Mouse (Mus musculus) CH12.LX (cell line): Measurements from ENCODE around the gene Ints1.

Experiments
- CTCF ChIP-seq, 2 experiments: IDR thresholded peaks in 1 of 2; conservative IDR thresholded peaks in 1 of 2; 2 replicates each; pipeline ENCODE4 v1.5.1; 2011 to 2012; ENCODE audit warnings: low read depth in 2 of 2, low read length in 2 of 2, improper control_type of control experiment in 1 of 2, inconsistent platforms in 1 of 2, mild to moderate bottlenecking in 1 of 2, moderate library complexity in 1 of 2
- EP300 ChIP-seq: IDR thresholded peaks from 2 replicates; pipeline ENCODE4 v1.6.1; 2011; ENCODE audit warnings: low read length, improper control_type of control experiment
- HCFC1 ChIP-seq: IDR thresholded peaks from 2 replicates; pipeline ENCODE4 v1.6.1; 2012; ENCODE audit warnings: low read depth, mild to moderate bottlenecking, inconsistent platforms, low read length, improper control_type of control experiment
- MAFK ChIP-seq: IDR thresholded peaks from 2 replicates; pipeline ENCODE4 v1.6.1; 2011; ENCODE audit warnings: low read length, improper control_type of control experiment; ENCODE audit not compliant: insufficient replicate concordance
- POLR2A ChIP-seq: IDR thresholded peaks from 2 replicates; pipeline ENCODE4 v1.6.1; 2011; ENCODE audit warnings: low read depth, mild to moderate bottlenecking, improper control_type of control experiment, low read length
- RAD21 ChIP-seq: IDR thresholded peaks from 2 replicates; pipeline ENCODE4 v1.6.1; 2011; ENCODE audit warnings: low read depth, mild to moderate bottlenecking, low read length, improper control_type of control experiment, moderate library complexity
- RCOR1 ChIP-seq: conservative IDR thresholded peaks from 2 replicates; pipeline ENCODE4 v1.6.1; 2012; ENCODE audit warnings: low read depth, mild to moderate bottlenecking, inconsistent platforms, low read length, improper control_type of control experiment
- TCF12 ChIP-seq: IDR thresholded peaks from 2 replicates; pipeline ENCODE4 v1.6.1; 2014; ENCODE audit warnings: low read depth, mild to moderate bottlenecking, inconsistent platforms, low read length, improper control_type of control experiment

DNA sequence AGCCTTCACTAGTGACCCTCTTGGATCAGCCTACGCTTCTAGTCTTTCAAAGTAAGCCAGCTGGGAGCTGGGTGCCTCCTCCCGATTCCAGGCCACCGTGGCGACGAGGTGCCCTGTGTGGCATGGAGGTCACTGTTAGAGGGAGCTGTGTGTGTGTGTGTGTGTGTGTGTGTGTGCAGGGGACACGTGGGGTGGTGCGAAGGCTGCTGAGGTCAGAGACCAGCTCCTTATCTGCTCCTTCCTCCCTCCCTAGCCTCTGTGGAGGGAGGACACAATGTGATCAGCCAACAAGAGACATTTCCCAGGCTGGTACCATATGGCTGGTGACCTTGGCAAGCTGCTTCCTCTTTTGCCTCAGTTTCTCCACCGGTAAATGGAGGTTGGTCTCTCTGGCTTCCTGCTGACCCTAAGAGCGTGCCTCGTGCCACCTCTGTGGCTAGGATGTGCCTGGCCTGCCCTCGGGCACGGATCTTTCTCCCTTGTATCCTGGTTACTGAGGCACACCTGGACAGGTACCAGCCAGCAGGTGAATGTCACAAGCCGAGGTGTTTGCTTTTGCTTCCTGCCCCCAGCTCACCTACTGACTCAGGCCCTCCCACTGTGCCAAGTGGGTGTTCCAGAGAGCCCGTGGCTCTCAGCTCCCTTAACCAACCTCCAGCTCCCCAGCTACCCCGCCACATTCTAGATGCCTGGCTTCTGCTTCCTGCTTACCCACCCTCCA, 36.4 kb upstream of the Ints1 start:
- TF ChIP-seq CTCF (conservative IDR thresholded peaks at IDR 0.05 in 1 of 2, IDR thresholded peaks at IDR 0.05 in 1 of 2; ENCODE audit: low read depth in 2 of 2, low read length in 2 of 2) (no peak), HCFC1 (no peak), MAFK (no peak), RCOR1 (no peak), TCF12 (no peak), POLR2A (no peak), RAD21 (no peak), EP300 (no peak)
